Mouse (Mus musculus) brain, embryonic 14.5 days (tissue): ENCODE data around the gene Mmp7.

Source experiments
- CTCF ChIP-seq: fragments of 200-500 bp; IDR thresholded peaks from 2 replicates; pipeline ENCODE4 v1.5.1; 2012; ENCODE audit warnings: inconsistent platforms, mild to moderate bottlenecking, moderate library complexity, borderline replicate concordance; ENCODE audit not compliant: insufficient read depth, insufficient read length; ENCODE audit errors: extremely low read depth
- POLR2A ChIP-seq: fragments of 200-500 bp; IDR thresholded peaks from 2 replicates; pipeline ENCODE4 v1.6.1; 2012; ENCODE audit warnings: mild to moderate bottlenecking, inconsistent platforms, borderline replicate concordance; ENCODE audit not compliant: poor library complexity, insufficient read depth, insufficient read length, severe bottlenecking; ENCODE audit errors: extremely low read depth

DNA sequence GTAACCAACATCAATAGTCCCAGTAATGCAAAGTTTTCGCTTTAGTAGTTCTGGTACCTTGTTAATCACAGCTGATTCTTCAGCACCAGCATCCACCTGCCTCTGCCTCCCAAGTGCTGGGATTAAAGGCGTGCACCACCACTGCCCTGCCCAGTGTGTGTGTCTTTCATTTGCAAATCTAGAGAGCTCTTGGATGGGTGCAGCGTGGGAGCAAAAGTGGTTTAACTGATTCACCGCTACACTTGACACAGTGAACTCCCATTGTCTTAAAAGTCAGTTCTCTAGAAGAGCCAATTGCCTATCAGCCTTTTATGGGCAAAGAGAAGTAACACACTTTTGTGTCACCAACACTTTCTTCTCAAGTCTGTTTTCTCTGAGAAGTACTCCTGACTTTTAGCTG, 19.3 kb downstream of the Mmp7 start:
- TF ChIP-seq CTCF (no peak), POLR2A (no peak)
